Mouse (Mus musculus) cortical plate, adult 2 months (tissue): ENCODE measurements at regions not wholly inside any gene's neighbourhood (a gene's known extent, or its start where the extent isn't known, plus 50 kb on each side); places are given as distances from the start of the nearest gene placed in this dataset.

Source experiments
- CTCF ChIP-seq: fragments of 200-500 bp; IDR thresholded peaks from 2 replicates; pipeline ENCODE4 v1.5.1; 2011; ENCODE audit warnings: mild to moderate bottlenecking, control low read depth, low read length; ENCODE audit not compliant: insufficient read depth; ENCODE audit errors: extremely low read depth
- POLR2A ChIP-seq: fragments of 200-500 bp; IDR thresholded peaks from 2 replicates; pipeline ENCODE4 v1.6.1; 2011; ENCODE audit warnings: mild to moderate bottlenecking, low read length, control low read depth; ENCODE audit not compliant: insufficient read depth; ENCODE audit errors: extremely low read depth

DNA sequence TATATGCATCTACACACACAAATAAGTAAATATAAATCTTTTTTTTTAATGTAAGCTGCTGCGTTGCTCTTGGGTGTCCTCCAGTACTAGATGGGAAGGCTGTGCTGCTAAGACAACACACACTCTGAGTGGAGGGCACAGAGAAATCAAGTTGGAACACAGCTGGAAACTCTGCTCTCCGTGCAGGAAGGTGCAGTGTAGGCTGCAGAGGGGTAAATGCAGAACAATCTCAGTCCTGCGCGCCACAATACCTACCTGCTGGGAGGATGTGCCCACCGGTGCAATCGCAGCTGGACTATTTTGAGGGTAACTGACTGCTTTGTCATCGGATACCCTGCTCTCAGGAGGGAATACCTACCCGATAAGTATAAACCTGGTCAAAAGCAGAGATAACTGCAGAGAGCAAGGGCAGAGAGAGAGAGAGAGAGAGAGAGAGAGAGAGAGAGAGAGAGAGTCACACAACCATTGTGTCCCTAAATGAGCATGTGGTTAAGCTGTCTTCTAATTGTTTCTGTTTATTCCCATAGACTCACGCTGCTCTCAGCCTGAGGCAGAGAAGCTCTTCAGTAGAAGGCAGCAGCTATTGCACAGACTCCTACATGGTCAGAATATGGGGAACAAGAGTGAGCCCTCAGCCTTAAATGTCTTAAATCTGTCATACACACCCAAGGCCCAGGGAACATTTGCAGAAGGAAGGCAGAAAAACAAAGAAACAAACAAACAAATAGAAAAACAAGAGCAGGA, 167.9 kb upstream of the Jade1 start:
- TF ChIP-seq POLR2A (no peak), CTCF (no peak)
